Mouse (Mus musculus) embryonic fibroblast, embryonic 13.5 days (primary cell): Measurements from ENCODE around the gene Fkbpl. TPM values are rescaled to one million over a fixed set of nuclear protein-coding genes. Genes with fewer than 3 reads are reported as not detected.

Source experiments
- H3K27ac ChIP-seq: 2 replicates; pipeline ENCODE4 v1.5.1; 2012; ENCODE audit warnings: low read length, control low read depth, inconsistent platforms; ENCODE audit not compliant: insufficient read depth
- H3K4me1 ChIP-seq: 2 replicates; pipeline ENCODE4 v1.6.1; 2011; ENCODE audit warnings: low read length; ENCODE audit not compliant: control insufficient read depth, insufficient read depth
- H3K4me3 ChIP-seq: 2 replicates; pipeline ENCODE4 v1.5.1; 2011; ENCODE audit warnings: mild to moderate bottlenecking, control low read depth, low read length; ENCODE audit not compliant: insufficient read depth
- CTCF ChIP-seq: IDR thresholded peaks from 2 replicates; pipeline ENCODE4 v1.5.1; 2011; ENCODE audit warnings: mild to moderate bottlenecking, control low read depth, low read length, moderate library complexity, borderline replicate concordance; ENCODE audit not compliant: insufficient read depth
- POLR2A ChIP-seq: IDR thresholded peaks from 2 replicates; pipeline ENCODE4 v1.6.1; 2011; ENCODE audit warnings: low read depth, mild to moderate bottlenecking, control low read depth, low read length, moderate library complexity
- polyA plus RNA-seq: library from polyadenylated mRNA; stranded (reverse); fragments of >200 nt; gene quantifications from 2 replicates; pipeline ENCODE4 v1.2.4, GENCODE M21; 2011; ENCODE audit warnings: low read depth; ENCODE audit not compliant: missing spikeins, insufficient read length

Gene Fkbpl
- polyA plus RNA-seq, 1 experiment, result 20.2 TPM

GRCm38 (mm10) chr17:34655160-34655559 is 10.6 kb downstream of the Fkbpl start:
- no peak for TF ChIP-seq CTCF
- TF ChIP-seq POLR2A, result no peak
- H3K4me1 ChIP-seq, result peaks cover 3% of the 10 kb centered on the region; the same call in 1 of the 2 replicates
- no peak overlapping the region for H3K4me3 ChIP-seq
- peak overlapping the region; percentile 6; the same call in 1 of the 2 replicates for H3K27ac ChIP-seq

GRCm38 (mm10) chr17:34655581-34655991 is 11.0 kb downstream of the Fkbpl start:
- Histone ChIP-seq H3K4me3 (no peak overlapping the region), H3K27ac (peak overlapping the region; percentile 6; the same call in 1 of the 2 replicates), H3K4me1 (peaks cover 3% of the 10 kb centered on the region; the same call in 1 of the 2 replicates)
- no peak for TF ChIP-seq POLR2A
- TF ChIP-seq CTCF, result no peak; the same call in 1 of the 2 replicates

- Histone ChIP-seq H3K4me3 (no peak overlapping the region), H3K4me1 (peaks cover 3% of the 10 kb centered on the region; the same call in 1 of the 2 replicates), H3K27ac (no peak overlapping the region)
- TF ChIP-seq CTCF (no peak), POLR2A (no peak)
Measured at GRCm38 (mm10) chr17:34656666-34657065, 12.1 kb downstream of the Fkbpl start.

- Histone ChIP-seq H3K4me3 (no peak overlapping the region), H3K4me1 (peaks cover 3% of the 10 kb centered on the region; the same call in 1 of the 2 replicates), H3K27ac (no peak overlapping the region)
- TF ChIP-seq CTCF, result no peak
- no peak for TF ChIP-seq POLR2A
Measured at GRCm38 (mm10) chr17:34657271-34657670, 12.7 kb downstream of the Fkbpl start.

- Histone ChIP-seq H3K4me3 (no peak overlapping the region), H3K4me1 (peaks cover 3% of the 10 kb centered on the region; the same call in 1 of the 2 replicates), H3K27ac (no peak overlapping the region)
- TF ChIP-seq POLR2A (no peak), CTCF (no peak)
Measured at GRCm38 (mm10) chr17:34658145-34658544, 13.6 kb downstream of the Fkbpl start.

- H3K4me1 ChIP-seq, result peaks cover 3% of the 10 kb centered on the region; the same call in 1 of the 2 replicates
- H3K27ac ChIP-seq, result no peak overlapping the region
- no peak overlapping the region for H3K4me3 ChIP-seq
- TF ChIP-seq CTCF (no peak), POLR2A (no peak)
Measured at GRCm38 (mm10) chr17:34658591-34658990, 14.0 kb downstream of the Fkbpl start.

- no peak overlapping the region for H3K4me3 ChIP-seq
- TF ChIP-seq CTCF (no peak), POLR2A (no peak)
Measured at GRCm38 (mm10) chr17:34659181-34659896, 14.8 kb downstream of the Fkbpl start.

GRCm38 (mm10) chr17:34659897-34660214 is 15.3 kb downstream of the Fkbpl start:
- peaks cover 3% of the 10 kb centered on the region; the same call in 1 of the 2 replicates for H3K4me1 ChIP-seq
- no peak overlapping the region for H3K27ac ChIP-seq
- TF ChIP-seq CTCF, result no peak
- TF ChIP-seq POLR2A, result no peak
- no peak overlapping the region for H3K4me3 ChIP-seq

More at GRCm38 (mm10) chr17:34659181-34659896, 14.8 kb downstream of the Fkbpl start:
- Histone ChIP-seq H3K4me1 (peaks cover 3% of the 10 kb centered on the region; the same call in 1 of the 2 replicates), H3K27ac (no peak overlapping the region)

- no peak overlapping the region for H3K27ac ChIP-seq
- TF ChIP-seq POLR2A (no peak), CTCF (no peak)
- H3K4me3 ChIP-seq, result no peak overlapping the region
Measured at GRCm38 (mm10) chr17:34660259-34660820, 15.8 kb downstream of the Fkbpl start.

GRCm38 (mm10) chr17:34661121-34661591 is 16.6 kb downstream of the Fkbpl start:
- Histone ChIP-seq H3K4me1 (no peaks in the 10 kb centered on the region), H3K4me3 (no peak overlapping the region), H3K27ac (no peak overlapping the region)
- TF ChIP-seq CTCF (no peak), POLR2A (no peak)

More at GRCm38 (mm10) chr17:34660259-34660820, 15.8 kb downstream of the Fkbpl start:
- peaks cover 3% of the 10 kb centered on the region; the same call in 1 of the 2 replicates for H3K4me1 ChIP-seq
